Mouse (Mus musculus) stomach, embryonic 16.5 days (tissue): ENCODE measurements at regions not wholly inside any gene's neighbourhood (a gene's known extent, or its start where the extent isn't known, plus 50 kb on each side); places are given as distances from the start of the nearest gene placed in this dataset.

ENCODE experiments used
- ATAC-seq: fragments of 200-750 bp; cut with Nextera tagmentation; 2 replicates; pipeline ENCODE4 v1.8.0; 2017; ENCODE audit warnings: moderate number of reproducible peaks, moderate TSS enrichment; ENCODE audit not compliant: insufficient read depth, low FRiP score
- H3K27ac ChIP-seq: fragments of 300-500 bp; sonication (generic); 2 replicates; pipeline ENCODE4 v1.5.1; 2014; ENCODE audit warnings: low read length
- H3K27me3 ChIP-seq: fragments of 300-500 bp; sonication (generic); 2 replicates; pipeline ENCODE4 v1.6.1; 2014; ENCODE audit warnings: low read length, control low read depth, mixed read lengths; ENCODE audit not compliant: control insufficient read depth, insufficient read depth
- H3K36me3 ChIP-seq: fragments of 300-500 bp; sonication (generic); 2 replicates; pipeline ENCODE4 v1.6.1; 2014; ENCODE audit warnings: low read length; ENCODE audit not compliant: control insufficient read depth, insufficient read depth
- H3K4me1 ChIP-seq: fragments of 300-500 bp; sonication (generic); 2 replicates; pipeline ENCODE4 v1.6.1; 2014; ENCODE audit warnings: low read length, control low read depth, mixed read lengths; ENCODE audit not compliant: control insufficient read depth, insufficient read depth
- H3K4me2 ChIP-seq: fragments of 300-500 bp; sonication (generic); 2 replicates; pipeline ENCODE4 v1.6.1; 2014; ENCODE audit warnings: low read depth, low read length, mixed read lengths
- H3K4me3 ChIP-seq: fragments of 300-500 bp; sonication (generic); replicated peaks from 2 replicates; pipeline ENCODE4 v1.5.1; 2014; ENCODE audit warnings: mild to moderate bottlenecking, low read length
- H3K9ac ChIP-seq: fragments of 300-500 bp; sonication (generic); 2 replicates; pipeline ENCODE4 v1.6.1; 2014; ENCODE audit warnings: low read length
- H3K9me3 ChIP-seq: fragments of 300-500 bp; sonication (generic); replicated peaks from 2 replicates; pipeline ENCODE4 v1.6.1; 2016; ENCODE audit warnings: low read length, control low read depth; ENCODE audit not compliant: control insufficient read depth
- WGBS: fragments of 180-500 bp; shearing (Covaris S2); extraction: QIAGEN DNeasy Blood & Tissue Kit; methylation state at CpG from one replicate; pipeline ENCODE4 v1.1.7; 2014; 5-methylcytosine and 5-hydroxymethylcytosine counted together

DNA sequence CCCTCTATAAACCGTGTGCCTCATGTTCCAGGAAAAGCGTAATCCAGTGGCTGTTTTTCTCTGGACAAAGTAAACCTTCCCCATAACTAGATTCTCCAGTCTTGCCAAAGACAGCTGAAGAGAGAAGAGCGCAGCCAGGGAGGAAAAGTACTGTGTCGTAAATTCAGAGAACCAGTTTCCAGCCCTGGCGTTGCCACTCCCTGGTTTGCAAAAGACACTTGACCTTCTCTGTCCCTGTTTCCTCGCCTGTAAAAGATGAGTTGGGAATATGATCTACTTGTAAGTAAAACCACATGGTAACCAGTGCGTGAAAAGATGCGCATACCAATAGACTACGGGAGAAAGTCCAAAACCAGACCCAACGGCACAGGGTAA is 160.1 kb upstream of the Paip1 start:
- no peaks in the 10 kb centered on the region for H3K27me3 ChIP-seq
- no peaks in the 10 kb centered on the region for H3K36me3 ChIP-seq
- H3K4me2 ChIP-seq = peak overlapping the region; percentile 21; the same call in 1 of the 2 replicates
- WGBS = 55% methylated on average over 10 of the region's 10 CpGs
- H3K27ac ChIP-seq = peak overlapping the region; percentile 78
- H3K4me3 ChIP-seq = no peak overlapping the region
- 0 out of 2 replicates have a peak, but pooled peaks cover 2% of the 10 kb centered on the region for H3K4me1 ChIP-seq
- ATAC-seq = no peak
- H3K9me3 ChIP-seq = no peaks in the 10 kb centered on the region
- H3K9ac ChIP-seq = no peak overlapping the region

- H3K9ac ChIP-seq = no peak overlapping the region
- WGBS = 59% methylated on average over 4 of the region's 4 CpGs
Measured at GRCm38 (mm10) chr13:119275500-119275899, 152.9 kb upstream of the Paip1 start.

GRCm38 (mm10) chr13:119277308-119277948 is 151.0 kb upstream of the Paip1 start:
- Histone ChIP-seq H3K9me3 (no peaks in the 10 kb centered on the region), H3K9ac (no peak overlapping the region), H3K27ac (no peak overlapping the region; the same call in 1 of the 2 replicates), H3K4me2 (no peak overlapping the region), H3K36me3 (no peaks in the 10 kb centered on the region), H3K4me1 (no peaks in the 10 kb centered on the region), H3K4me3 (no peak overlapping the region), H3K27me3 (no peaks in the 10 kb centered on the region)
- 64% methylated on average over 13 of the region's 13 CpGs for WGBS
- no peak for ATAC-seq

More at GRCm38 (mm10) chr13:119275500-119275899, 152.9 kb upstream of the Paip1 start:
- Histone ChIP-seq H3K4me3 (no peak overlapping the region), H3K4me1 (no peaks in the 10 kb centered on the region), H3K9me3 (no peaks in the 10 kb centered on the region), H3K27ac (no peak overlapping the region), H3K36me3 (no peaks in the 10 kb centered on the region), H3K27me3 (no peaks in the 10 kb centered on the region), H3K4me2 (no peak overlapping the region)
- ATAC-seq = peak; percentile 50; the same call in 1 of the 2 replicates

DNA sequence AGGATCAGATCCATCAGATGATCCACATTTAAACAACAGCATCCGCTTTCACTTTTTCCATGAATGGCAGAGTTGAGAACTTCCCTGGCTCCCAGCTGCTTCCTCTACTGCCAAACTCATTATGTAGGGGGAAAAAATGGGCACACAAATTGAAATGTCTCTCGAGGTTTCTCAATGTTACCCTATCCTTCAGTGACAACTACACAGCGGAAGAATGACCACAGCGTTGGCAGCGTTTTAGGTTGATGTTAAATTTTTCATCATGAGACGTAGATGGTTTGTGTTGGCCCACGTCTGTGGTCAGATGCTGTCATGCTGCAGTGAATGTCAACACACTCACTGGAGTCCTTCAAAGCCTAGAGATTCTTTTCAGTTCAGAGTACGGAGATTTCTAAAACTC is 149.0 kb upstream of the Paip1 start:
- Histone ChIP-seq H3K4me2 (no peak overlapping the region), H3K4me3 (no peak overlapping the region), H3K27ac (no peak overlapping the region), H3K9ac (no peak overlapping the region), H3K36me3 (no peaks in the 10 kb centered on the region), H3K27me3 (no peaks in the 10 kb centered on the region), H3K4me1 (no peaks in the 10 kb centered on the region), H3K9me3 (no peaks in the 10 kb centered on the region)
- no peak for ATAC-seq
- WGBS = 87% methylated on average over 8 of the region's 8 CpGs

- 62% methylated on average over 5 of the region's 5 CpGs for WGBS
- no peak overlapping the region for H3K4me3 ChIP-seq
- no peaks in the 10 kb centered on the region for H3K9me3 ChIP-seq
- no peak for ATAC-seq
- H3K27me3 ChIP-seq = no peaks in the 10 kb centered on the region
- no peaks in the 10 kb centered on the region for H3K4me1 ChIP-seq
- no peak overlapping the region for H3K27ac ChIP-seq
- H3K36me3 ChIP-seq = no peaks in the 10 kb centered on the region
- H3K9ac ChIP-seq = no peak overlapping the region
- H3K4me2 ChIP-seq = no peak overlapping the region
Measured at GRCm38 (mm10) chr13:119280622-119281021, 147.8 kb upstream of the Paip1 start.

DNA sequence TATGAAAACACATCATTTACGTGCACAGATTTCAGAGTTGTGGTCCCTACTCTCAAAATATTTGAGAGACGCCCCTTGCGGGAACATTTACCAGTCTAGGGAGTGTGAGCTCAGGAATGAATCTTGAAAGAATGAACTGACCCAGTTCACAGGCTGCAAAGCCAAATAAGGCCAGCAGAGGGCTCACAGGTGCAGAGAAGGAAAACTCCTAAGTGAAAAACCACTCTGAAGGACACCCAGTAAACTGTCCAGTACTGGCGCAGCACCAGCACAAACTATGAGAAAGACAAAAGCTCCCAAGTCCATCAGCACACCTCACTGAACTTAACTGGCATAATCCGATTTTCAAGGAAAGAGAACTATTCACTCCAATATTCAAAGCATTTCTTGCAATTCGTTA is 145.0 kb upstream of the Paip1 start:
- no peak for ATAC-seq
- 46% methylated on average over 6 of the region's 6 CpGs for WGBS
- H3K9me3 ChIP-seq = no peaks in the 10 kb centered on the region
- H3K9ac ChIP-seq = no peak overlapping the region
- no peak overlapping the region for H3K4me2 ChIP-seq
- no peak overlapping the region for H3K4me3 ChIP-seq
- no peaks in the 10 kb centered on the region for H3K27me3 ChIP-seq
- no peaks in the 10 kb centered on the region for H3K36me3 ChIP-seq
- no peak overlapping the region for H3K27ac ChIP-seq
- H3K4me1 ChIP-seq = no peaks in the 10 kb centered on the region

DNA sequence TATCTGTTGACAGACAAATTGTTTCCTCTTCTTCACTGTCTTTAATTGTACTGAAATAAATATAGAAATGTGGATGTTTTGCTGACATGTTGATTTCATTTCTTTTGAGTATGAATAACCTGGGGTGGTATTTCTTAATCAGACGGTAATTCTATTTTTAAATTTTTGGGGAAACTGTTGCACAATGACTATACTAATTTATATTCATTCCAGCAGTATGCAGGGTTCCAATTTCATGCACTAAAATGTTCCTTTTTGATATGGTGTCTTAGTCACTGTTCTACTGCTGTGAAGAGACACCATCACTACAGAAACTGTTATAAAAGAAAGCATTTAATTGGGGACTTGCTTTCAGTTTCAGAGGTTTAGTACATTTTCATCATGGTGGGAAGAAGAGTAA is 119.2 kb upstream of the Paip1 start:
- Histone ChIP-seq H3K27me3 (no peaks in the 10 kb centered on the region), H3K9ac (no peak overlapping the region), H3K27ac (no peak overlapping the region), H3K9me3 (no peaks in the 10 kb centered on the region), H3K4me3 (no peak overlapping the region), H3K36me3 (no peaks in the 10 kb centered on the region), H3K4me2 (no peak overlapping the region), H3K4me1 (no peaks in the 10 kb centered on the region)
- 78% methylated on average over 1 of the region's 1 CpGs for WGBS
- ATAC-seq = no peak

DNA sequence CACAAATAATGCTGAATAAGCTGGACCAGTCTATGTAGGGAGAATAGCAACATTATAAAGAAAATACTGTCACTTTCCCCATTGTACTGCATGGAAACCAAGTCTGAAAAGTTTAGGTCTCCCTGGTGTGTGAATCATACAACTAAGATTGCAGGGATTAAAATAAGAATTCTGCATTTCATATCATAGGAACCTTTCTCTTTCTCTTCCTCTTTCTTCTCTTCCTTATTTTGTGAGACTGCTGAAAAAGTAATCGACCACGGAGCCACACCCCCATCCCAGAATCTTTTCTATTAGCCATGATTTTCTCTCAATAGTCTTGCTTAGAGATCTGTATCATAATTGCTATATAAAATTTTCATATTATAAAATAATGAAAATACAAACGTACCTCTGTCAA is 118.4 kb upstream of the Paip1 start:
- ATAC-seq = no peak
- Histone ChIP-seq H3K9me3 (no peaks in the 10 kb centered on the region), H3K27me3 (no peaks in the 10 kb centered on the region), H3K9ac (no peak overlapping the region), H3K4me3 (no peak overlapping the region), H3K27ac (no peak overlapping the region), H3K4me1 (no peaks in the 10 kb centered on the region), H3K4me2 (no peak overlapping the region), H3K36me3 (no peaks in the 10 kb centered on the region)
- 81% methylated on average over 3 of the region's 3 CpGs for WGBS

DNA sequence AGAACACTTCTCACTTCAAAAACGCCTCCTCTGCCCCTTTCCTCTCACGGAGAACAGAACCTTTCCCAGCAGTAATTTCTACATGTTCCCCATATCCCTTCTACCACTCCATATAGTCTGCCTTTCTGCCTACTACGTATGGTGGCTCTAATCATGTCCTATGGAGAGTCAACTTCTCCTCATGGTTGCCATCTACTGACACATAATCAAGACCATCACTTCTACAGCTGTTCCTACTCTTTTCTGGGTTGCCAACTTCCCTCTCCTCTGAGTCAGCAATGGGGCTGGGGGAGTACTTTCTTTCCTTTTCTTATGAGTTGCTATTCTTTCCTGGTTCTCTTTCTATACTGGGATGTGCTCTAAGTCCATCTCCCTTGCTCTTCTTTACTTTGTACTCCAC is 114.0 kb upstream of the Paip1 start:
- Histone ChIP-seq H3K4me1 (no peaks in the 10 kb centered on the region), H3K36me3 (no peaks in the 10 kb centered on the region), H3K27me3 (no peaks in the 10 kb centered on the region), H3K4me3 (no peak overlapping the region), H3K27ac (no peak overlapping the region), H3K9me3 (no peaks in the 10 kb centered on the region), H3K4me2 (no peak overlapping the region), H3K9ac (no peak overlapping the region)
- no peak for ATAC-seq
- 80% methylated on average over 3 of the region's 3 CpGs for WGBS
